Mouse (Mus musculus): Measurements from ENCODE around the gene 4930433I11Rik.
"Not testable (repeated sequence)": the region's sequence is repeated elsewhere in the genome, so short reads cannot be mapped to it uniquely, and the experiment has no call there.

4930433I11Rik gene

DNA sequence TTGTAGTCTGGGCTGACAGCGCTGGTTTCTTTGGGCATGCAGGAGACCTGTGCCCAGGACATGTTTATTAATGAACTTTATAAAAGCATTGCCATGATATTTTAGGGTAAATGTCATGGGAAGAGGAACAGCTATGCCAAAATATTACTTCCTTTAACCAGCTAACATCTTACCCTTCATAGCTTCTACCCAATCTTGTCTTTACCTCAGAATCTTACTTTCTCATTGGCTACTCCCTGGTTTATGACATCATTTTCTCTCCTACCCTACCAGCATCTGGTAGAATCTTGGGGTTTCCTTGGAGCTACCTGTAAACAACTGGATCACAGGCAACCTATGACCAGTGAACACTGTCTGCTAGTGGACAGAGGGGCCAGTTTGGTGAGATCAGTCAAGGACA lies at the start of gene 4930433I11Rik:
TSS of gene 4930433I11Rik (plus strand) at position 301 of the 400 bp plus-strand sequence.
- in situ Hi-C loops (cut with MboI, MseI), result loop anchor here in 1 of 2 experiments (10.0 kb wide), 1 partner anchor 818 kb away; no protein-coding TSS in a partner anchor

DNA sequence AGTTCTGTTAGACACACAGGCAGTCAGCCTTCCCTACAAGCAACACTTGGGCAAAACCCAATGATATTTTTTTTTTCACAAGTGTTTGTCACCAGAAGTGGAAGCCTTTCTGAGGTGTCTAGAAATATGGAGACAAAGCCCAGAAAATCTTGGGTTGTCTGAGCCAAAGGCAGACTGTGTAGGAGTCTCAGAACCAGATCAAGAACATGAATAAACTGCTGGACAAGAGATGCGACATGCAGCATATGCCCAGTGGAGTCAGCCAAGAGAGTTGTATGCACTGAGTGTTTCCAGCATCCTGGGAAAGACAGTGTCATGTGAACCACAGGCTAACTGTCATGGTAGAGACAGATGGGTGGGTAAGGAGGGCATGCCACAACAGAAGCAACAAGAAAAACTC lies 48.0 kb upstream of the 4930433I11Rik start:
- in situ Hi-C loops (cut with MboI, MseI), result no loop called here

DNA sequence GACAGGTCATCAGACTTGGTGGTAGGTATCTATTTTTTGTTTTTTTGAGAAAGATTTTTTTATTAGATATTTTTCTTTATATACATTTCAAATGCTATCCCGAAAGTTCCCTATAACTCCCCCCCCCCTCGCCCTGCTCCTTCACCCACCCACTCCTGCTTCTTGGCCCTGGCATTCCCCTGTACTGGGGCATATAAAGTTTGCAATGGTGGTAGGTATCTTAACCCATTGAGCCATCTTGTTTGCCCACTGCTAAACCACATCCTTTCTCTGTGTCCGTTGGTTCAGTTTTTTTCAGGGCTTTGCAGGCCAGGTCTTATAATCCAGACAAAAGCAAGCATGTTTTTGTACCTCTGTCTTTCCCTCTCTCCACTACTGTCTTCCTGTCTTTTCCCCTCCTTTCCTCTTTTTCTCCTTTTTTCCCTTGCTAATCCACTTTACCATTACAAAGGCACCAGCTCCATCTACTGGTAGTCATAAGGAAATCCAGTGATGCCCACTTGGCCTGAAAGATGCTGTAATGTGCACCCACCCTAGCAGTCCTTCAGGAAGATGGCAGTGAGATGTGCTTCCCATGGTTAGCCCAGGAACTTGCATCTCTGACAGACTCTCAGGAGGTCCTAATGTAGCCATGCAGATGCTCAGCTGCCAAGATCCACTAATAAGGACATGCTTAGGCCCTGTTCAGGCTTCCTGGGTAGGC lies 45.0 kb upstream of the 4930433I11Rik start:
- in situ Hi-C loops (cut with MboI, MseI), result no loop called here

DNA sequence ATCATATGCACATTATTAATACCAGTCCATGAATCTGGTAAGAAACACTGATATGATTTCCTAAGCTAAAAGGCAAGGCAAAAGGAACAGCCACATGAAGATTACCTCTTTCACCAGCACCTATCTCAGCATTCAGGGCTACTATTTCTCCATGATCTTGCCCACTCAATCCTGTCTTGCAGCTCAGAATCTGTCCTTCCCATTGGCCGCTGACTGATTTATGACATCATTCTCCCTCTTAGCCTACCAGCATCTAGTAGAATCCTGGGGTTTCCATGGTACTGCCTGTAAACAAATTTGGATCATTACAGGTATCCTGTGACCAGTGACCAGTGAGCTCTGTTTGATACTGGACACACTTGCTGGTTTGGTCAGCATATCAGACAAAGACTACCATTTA lies 45.1 kb downstream of the 4930433I11Rik start, which contains the start of gene Gm4884:
TSS of gene Gm4884 (plus strand) at position 301 of the 400 bp plus-strand sequence.
- in situ Hi-C loops (cut with MboI, MseI), result not testable (repeated sequence)

DNA sequence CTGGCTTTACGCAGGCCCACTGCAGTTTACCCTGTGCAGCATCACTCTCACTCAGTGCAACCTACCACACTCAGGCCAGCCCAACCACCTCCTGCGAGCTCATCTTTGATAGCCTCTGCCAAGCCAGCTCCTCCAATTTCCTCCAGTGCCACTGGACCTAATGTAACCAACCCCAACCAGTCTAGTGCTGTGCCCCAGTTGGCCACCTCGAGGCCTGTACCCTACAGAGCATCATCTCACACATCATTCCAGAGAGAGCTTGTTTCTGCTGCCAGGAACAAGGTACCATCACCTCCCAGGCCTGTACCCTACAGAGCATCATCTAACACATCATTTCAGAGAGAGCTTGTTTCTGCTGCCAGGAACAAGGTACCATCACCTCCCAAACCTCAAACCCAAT lies 56.7 kb downstream of the 4930433I11Rik start:
- in situ Hi-C loops (cut with MboI, MseI), result not testable (repeated sequence)
